In genomic region chr17:25612537-25612936, GRCm38 (mm10) we compare ENCODE assay signal across 12 mouse cellular contexts. TPM values are rescaled to one million over a fixed set of nuclear protein-coding genes. Genes with fewer than 3 reads are reported as not detected.
"Had no signal": no experiment of that assay in that cellular context is flagged by ENCODE, and none has a peak within 500 bp of the region (broad histone marks: within the 10 kb centered on the region; RNA-seq: fewer than 3 reads in every experiment).

No protein-coding gene starts in this region.

- DNase-seq: kidney, postnatal 36 days; layer of hippocampus, adult 9-11 months; layer of hippocampus, postnatal 36 days; liver; liver, embryonic 13.5 days; liver, postnatal 0 days; lung, postnatal 36 days; retina, postnatal 1 day; thymus, adult 2 months; thymus, postnatal 25 days had no signal

- ATAC-seq: liver, postnatal 0 days; midbrain, embryonic 16.5 days had no signal

RNA-seq across cellular contexts. Expression of gene Sox8, which starts 42.1 kb away (rescaled TPM):
- total RNA-seq: megakaryocyte, adult 5-6 weeks had no signal
